Mouse (Mus musculus): ENCODE results near the gene Stra6.
A peak's percentile ranks its signal among the peaks of the same experiment; 100 is the strongest.

Gene Stra6

GRCm38 (mm10) chr9:58049861-58050260 lies 13.7 kb upstream of the Stra6 start:
- no peak for DNase-seq (ENCODE audit: low read depth)

GRCm38 (mm10) chr9:58051937-58052336 lies 11.7 kb upstream of the Stra6 start:
- no peak for DNase-seq (ENCODE audit: low read depth)

DNA sequence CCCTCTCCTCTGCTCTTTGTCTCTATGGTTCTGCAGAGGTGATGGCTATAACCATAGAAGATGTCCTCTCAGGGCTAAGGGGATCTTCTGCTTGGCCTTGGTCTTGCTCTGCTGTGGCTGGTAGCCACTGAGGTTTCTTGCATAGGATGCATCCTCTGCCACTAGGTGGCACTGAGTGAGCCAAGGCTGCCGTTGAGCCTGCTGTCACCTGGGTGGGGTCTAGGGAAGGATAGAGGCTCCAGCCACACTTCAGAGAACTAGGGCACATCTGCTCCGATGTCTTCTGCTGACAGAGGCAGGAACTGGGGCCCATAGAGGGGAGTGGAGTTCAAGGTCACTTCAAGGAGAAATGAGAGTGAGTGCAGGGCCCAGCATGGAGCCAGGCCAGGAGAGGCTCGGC lies 10.5 kb upstream of the Stra6 start:
- DNase-seq (ENCODE audit: low read depth): peak; percentile 66

GRCm38 (mm10) chr9:58053544-58053943 lies 10.0 kb upstream of the Stra6 start:
- no peak for DNase-seq (ENCODE audit: low read depth)

- DNase-seq (ENCODE audit: low read depth): no peak
Measured at GRCm38 (mm10) chr9:58054032-58054431, 9.6 kb upstream of the Stra6 start.

DNA sequence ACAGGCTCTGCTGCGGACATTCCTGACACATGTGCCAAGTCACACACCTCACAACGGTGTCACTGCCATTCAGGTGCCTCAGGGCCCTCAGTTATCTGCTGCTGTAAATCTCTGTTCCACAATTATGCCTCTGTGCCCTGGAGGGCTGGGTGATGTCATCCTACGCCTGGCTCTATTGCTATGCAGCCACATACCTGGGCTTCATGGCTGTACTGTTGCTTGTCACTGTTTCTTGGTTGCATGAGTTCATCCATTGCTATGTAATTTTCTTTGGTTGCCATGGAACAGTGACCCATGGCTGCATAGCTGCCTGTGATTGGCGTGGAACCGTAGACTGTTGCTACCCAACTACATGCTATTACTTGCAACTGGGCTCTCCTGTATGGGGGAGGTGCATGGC lies 7.9 kb upstream of the Stra6 start:
- DNase-seq (ENCODE audit: low read depth): no peak

- no peak for DNase-seq (ENCODE audit: low read depth)
Measured at GRCm38 (mm10) chr9:58059920-58060319, 3.7 kb upstream of the Stra6 start.

- DNase-seq (ENCODE audit: low read depth): peak; percentile 23
Measured at GRCm38 (mm10) chr9:58060677-58061667, 2.6 kb upstream of the Stra6 start.

GRCm38 (mm10) chr9:58065532-58065931 lies 1.9 kb downstream of the Stra6 start:
- DNase-seq (ENCODE audit: low read depth): no peak

DNA sequence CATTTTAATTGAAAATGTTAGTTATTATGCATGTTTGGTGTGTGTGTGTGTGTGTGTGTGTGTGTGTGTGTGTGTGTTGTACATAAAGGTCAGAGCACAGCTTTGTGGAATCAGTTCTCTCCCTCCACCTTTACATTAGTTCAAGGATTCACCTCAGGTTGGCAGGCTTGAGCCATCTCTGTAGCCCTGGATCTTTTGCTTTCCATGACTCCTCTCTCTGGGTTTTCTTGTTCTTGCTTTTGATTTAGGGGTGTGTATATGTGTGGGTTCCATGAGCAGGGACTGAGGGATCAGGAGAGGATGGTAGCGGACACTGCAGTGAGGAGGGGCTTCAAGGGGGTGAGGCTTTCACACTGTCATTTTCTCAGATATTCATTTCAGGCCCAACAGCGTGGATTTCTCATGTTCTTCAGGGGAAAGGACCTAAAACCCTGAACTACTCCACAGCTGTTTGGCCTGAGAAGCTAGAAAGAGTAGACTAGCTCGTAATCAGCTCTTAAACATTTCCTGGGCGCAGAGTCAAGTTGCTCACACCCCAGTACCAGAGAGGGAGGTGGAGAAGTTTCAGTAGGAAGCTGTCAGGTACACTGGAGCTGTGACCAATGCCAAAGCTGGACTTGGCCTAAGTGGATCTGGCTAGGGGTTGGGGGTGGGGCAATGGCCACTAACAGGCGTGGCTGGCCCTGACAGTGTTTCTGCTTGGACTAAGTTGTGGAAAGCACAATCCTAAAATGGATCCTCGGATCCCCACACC lies 2.6 kb downstream of the Stra6 start:
- no peak for DNase-seq (ENCODE audit: low read depth)

- no peak for DNase-seq (ENCODE audit: low read depth)
Measured at GRCm38 (mm10) chr9:58066731-58067095, 3.1 kb downstream of the Stra6 start.

GRCm38 (mm10) chr9:58067546-58067945 lies 4.0 kb downstream of the Stra6 start:
- no peak for DNase-seq (ENCODE audit: low read depth)

DNA sequence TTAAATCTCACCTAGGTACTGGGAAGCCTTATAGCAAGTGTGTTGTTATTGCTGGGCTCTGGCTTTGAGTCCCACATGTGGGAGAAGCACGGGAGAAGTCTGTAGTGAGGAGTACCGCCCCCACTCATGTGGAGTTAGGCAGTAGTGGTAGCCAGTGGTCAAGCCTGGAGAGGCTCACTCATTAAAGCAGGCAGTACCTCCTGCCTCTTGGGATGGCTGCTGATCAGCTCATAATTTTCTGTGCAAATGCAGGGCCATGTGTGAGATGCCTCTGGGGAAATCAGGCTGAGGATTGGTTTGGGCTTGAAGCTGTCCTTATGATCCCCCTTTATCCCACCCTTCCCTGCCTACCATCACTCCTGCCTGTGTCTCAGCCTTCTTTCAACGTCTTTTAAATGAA lies 11.0 kb downstream of the Stra6 start:
- no peak for DNase-seq (ENCODE audit: low read depth)

GRCm38 (mm10) chr9:58084586-58084985 lies 21.0 kb downstream of the Stra6 start:
- DNase-seq (ENCODE audit: low read depth): no peak

- DNase-seq (ENCODE audit: low read depth): no peak
Measured at GRCm38 (mm10) chr9:58085074-58085473, 21.5 kb downstream of the Stra6 start.

DNA sequence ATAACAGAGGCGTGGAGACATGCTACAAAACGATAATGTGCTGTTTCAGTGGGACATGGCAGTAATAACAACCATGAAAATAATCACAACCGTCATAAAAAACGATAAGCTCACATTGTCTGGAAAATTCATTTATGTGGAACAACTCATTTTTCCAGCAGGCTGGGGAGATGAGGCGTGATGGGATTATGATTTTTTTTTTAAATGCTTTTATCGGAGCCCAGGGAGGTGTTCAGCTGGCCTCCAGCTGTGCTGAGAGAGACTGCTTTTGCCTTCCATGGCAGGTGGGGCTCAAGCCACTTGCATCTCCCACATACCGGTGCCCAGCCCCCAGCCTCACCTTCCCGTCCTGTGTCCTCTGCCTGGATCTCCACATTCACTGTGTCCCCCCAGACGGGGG lies 22.6 kb downstream of the Stra6 start:
- no peak for DNase-seq (ENCODE audit: low read depth)

- no peak for DNase-seq (ENCODE audit: low read depth)
Measured at GRCm38 (mm10) chr9:58086861-58087260, 23.3 kb downstream of the Stra6 start.

- peak; percentile 19 for DNase-seq (ENCODE audit: low read depth)
Measured at GRCm38 (mm10) chr9:58087277-58087998, 23.9 kb downstream of the Stra6 start.

- DNase-seq (ENCODE audit: low read depth): no peak
Measured at GRCm38 (mm10) chr9:58091623-58092425, 28.2 kb downstream of the Stra6 start.

GRCm38 (mm10) chr9:58092581-58093269 lies 29.1 kb downstream of the Stra6 start:
- no peak for DNase-seq (ENCODE audit: low read depth)

DNA sequence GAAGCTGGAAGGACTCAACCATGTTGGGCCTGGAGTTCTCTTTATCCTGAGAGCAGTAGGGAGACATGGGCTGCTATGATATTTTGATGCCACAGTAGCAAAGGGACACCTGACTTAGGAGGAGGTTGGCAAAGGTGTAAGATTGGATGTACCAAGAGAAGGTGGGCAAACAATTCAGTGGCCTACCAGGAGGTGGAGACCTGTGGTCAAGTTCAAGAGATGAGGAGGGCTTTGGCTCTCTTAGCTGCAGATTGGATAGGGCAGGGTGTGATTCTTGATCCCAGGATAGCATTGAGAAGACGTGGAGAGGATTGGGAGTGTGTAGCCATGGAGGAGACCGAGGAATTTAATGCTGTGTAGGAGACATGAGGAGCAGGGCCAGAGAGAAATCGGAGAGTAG lies 30.2 kb downstream of the Stra6 start:
- no peak for DNase-seq (ENCODE audit: low read depth)

Measured in naive thymus-derived CD4-positive, alpha-beta T cell, adult 2 months (primary cell).